Mouse (Mus musculus) G1E (cell line): ENCODE measurements around the gene Rbm5.

Experiments
- CTCF ChIP-seq: IDR thresholded peaks from 2 replicates; pipeline ENCODE4 v1.5.1; 2012; ENCODE audit warnings: low read depth, low read length, inconsistent platforms, mixed read lengths
- GATA1 ChIP-seq: IDR thresholded peaks from 2 replicates; pipeline ENCODE4 v1.6.1; 2012; ENCODE audit warnings: borderline replicate concordance, low read length, inconsistent platforms, mixed read lengths
- POLR2AphosphoS5 ChIP-seq: IDR thresholded peaks from 2 replicates; pipeline ENCODE4 v1.6.1; 2012; ENCODE audit warnings: low read depth, low read length, inconsistent platforms; ENCODE audit not compliant: insufficient replicate concordance

- TF ChIP-seq CTCF, result no peak
- no peak for TF ChIP-seq GATA1
- no peak for TF ChIP-seq POLR2AphosphoS5
Measured at GRCm38 (mm10) chr9:107727041-107727440, 43.8 kb downstream of the Rbm5 start.
